Mouse (Mus musculus): Measurements from ENCODE around the gene Klhl42. TPM values are rescaled to one million over a fixed set of nuclear protein-coding genes. Genes with fewer than 3 reads are reported as not detected.

Klhl42 gene
- polyA plus RNA-seq, 1 experiment = 3.9 TPM

DNA sequence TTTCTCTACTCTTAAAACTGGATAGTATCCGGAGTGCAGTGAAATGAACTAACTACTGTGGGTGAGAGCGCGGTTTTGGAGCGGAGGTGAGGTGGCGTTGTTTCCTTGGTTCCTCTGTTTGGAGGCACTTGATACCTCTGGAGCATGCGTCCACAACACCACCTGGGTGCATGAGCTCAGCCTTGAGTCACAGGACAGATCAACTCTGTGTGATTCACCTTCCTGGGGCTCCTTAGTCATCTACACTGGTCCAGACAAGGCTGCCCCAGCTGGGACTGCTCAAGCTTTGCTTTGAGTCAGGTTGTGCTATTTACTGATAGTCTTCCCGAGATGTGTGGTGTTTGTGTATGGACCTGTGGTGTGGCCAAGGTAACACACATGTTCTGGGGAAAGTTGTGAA, 26.6 kb downstream of the Klhl42 start:
- Histone ChIP-seq H3K4me3 (ENCODE audit: low read depth, low read length) (no peak overlapping the region), H3K36me3 (ENCODE audit: control insufficient read depth, insufficient read depth, low read length) (no peaks in the 10 kb centered on the region), H3K4me1 (ENCODE audit: control insufficient read depth, insufficient read depth, insufficient read length, low read length) (no peaks in the 10 kb centered on the region), H3K27ac (ENCODE audit: insufficient read depth, low read depth, low read length) (no peak overlapping the region), H3K27me3 (ENCODE audit: control insufficient read depth, insufficient read depth, low read length) (no peaks in the 10 kb centered on the region)
- WGBS = 89% methylated on average over 7 of the region's 7 CpGs
- TF ChIP-seq CTCF (IDR thresholded peaks at IDR 0.05; ENCODE audit: extremely low read depth, insufficient read length, insufficient replicate concordance, low read depth, low read length) (no peak), POLR2A (IDR thresholded peaks at IDR 0.05; ENCODE audit: low read depth, low read length) (no peak)

DNA sequence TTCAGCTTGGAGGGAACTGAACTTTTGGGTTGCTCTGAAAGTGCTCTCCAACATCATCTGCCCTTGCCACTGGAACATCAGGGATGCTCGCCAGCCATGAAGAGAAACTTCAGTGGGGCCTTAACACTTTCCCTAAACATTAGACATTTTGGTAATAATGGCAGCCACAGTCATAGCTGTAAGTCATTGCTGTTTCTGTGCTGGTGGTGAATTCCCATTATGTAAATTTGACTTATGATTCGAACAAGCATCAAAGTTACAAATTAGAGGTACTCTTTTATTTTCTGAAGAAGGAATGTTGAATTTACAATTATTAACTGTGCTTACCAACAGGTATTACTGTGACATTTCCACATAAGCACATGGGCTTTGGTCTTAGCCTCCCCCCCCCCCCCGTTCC, 27.0 kb downstream of the Klhl42 start:
- no peak overlapping the region for H3K27ac ChIP-seq (ENCODE audit: insufficient read depth, low read depth, low read length)
- H3K27me3 ChIP-seq (ENCODE audit: control insufficient read depth, insufficient read depth, low read length) = no peaks in the 10 kb centered on the region
- H3K4me3 ChIP-seq (ENCODE audit: low read depth, low read length) = no peak overlapping the region
- no peaks in the 10 kb centered on the region for H3K36me3 ChIP-seq (ENCODE audit: control insufficient read depth, insufficient read depth, low read length)
- no peaks in the 10 kb centered on the region for H3K4me1 ChIP-seq (ENCODE audit: control insufficient read depth, insufficient read depth, insufficient read length, low read length)
- 81% methylated on average over 3 of the region's 3 CpGs for WGBS
- no peak for TF ChIP-seq CTCF (IDR thresholded peaks at IDR 0.05; ENCODE audit: extremely low read depth, insufficient read length, insufficient replicate concordance, low read depth, low read length)
- TF ChIP-seq POLR2A (IDR thresholded peaks at IDR 0.05; ENCODE audit: low read depth, low read length) = no peak

DNA sequence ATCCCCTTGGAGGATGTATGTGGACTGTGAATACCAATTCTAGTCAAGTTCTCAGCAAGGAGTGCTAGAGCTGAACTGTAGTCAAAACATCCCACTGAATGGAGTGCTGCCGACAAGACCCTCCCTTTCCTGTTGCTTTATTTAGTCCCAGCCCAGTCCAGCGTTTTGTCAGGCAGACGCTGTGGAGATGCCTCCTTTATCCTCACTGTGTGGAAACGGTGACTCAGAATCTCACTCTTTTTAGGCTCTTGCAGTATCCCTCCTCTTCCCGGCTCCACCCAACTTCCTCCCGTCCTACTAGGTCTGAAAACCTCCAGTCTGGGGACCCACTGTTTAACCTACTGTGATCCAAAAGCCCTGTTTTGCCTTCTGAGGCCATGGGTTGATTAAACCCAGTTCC, 30.1 kb downstream of the Klhl42 start:
- TF ChIP-seq CTCF (IDR thresholded peaks at IDR 0.05; ENCODE audit: extremely low read depth, insufficient read length, insufficient replicate concordance, low read depth, low read length) (no peak), POLR2A (IDR thresholded peaks at IDR 0.05; ENCODE audit: low read depth, low read length) (no peak)
- Histone ChIP-seq H3K36me3 (ENCODE audit: control insufficient read depth, insufficient read depth, low read length) (no peaks in the 10 kb centered on the region), H3K4me3 (ENCODE audit: low read depth, low read length) (no peak overlapping the region), H3K27me3 (ENCODE audit: control insufficient read depth, insufficient read depth, low read length) (no peaks in the 10 kb centered on the region), H3K27ac (ENCODE audit: insufficient read depth, low read depth, low read length) (no peak overlapping the region), H3K4me1 (ENCODE audit: control insufficient read depth, insufficient read depth, insufficient read length, low read length) (no peaks in the 10 kb centered on the region)
- WGBS = 46% methylated on average over 6 of the region's 6 CpGs

DNA sequence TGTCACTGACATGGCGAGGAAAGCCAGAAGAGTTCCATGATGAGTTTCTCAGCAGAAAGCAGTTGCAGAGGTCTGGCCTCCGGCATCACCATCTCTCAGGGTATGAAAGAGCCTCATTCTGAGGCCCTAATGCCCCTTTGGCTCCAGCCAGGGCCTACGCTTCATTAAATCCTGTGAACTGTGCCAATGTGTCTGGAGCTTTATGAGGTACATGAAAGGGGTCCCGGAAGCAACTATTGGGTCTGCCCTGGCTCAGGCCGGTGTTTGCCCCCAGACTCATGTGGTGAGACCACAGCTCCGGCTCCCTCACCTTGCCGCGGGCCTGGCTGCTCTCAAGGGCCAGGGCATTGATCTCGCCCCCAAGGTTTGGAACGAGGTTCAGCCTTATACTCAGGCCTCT, 36.1 kb downstream of the Klhl42 start:
- TF ChIP-seq POLR2A (IDR thresholded peaks at IDR 0.05; ENCODE audit: low read depth, low read length) (no peak), CTCF (IDR thresholded peaks at IDR 0.05; ENCODE audit: extremely low read depth, insufficient read length, insufficient replicate concordance, low read depth, low read length) (no peak)
- no peak overlapping the region for H3K4me3 ChIP-seq (ENCODE audit: low read depth, low read length)
- H3K4me1 ChIP-seq (ENCODE audit: control insufficient read depth, insufficient read depth, insufficient read length, low read length) = no peaks in the 10 kb centered on the region
- no peaks in the 10 kb centered on the region for H3K27me3 ChIP-seq (ENCODE audit: control insufficient read depth, insufficient read depth, low read length)
- 92% methylated on average over 10 of the region's 10 CpGs for WGBS
- H3K27ac ChIP-seq (ENCODE audit: insufficient read depth, low read depth, low read length) = no peak overlapping the region
- no peaks in the 10 kb centered on the region for H3K36me3 ChIP-seq (ENCODE audit: control insufficient read depth, insufficient read depth, low read length)

DNA sequence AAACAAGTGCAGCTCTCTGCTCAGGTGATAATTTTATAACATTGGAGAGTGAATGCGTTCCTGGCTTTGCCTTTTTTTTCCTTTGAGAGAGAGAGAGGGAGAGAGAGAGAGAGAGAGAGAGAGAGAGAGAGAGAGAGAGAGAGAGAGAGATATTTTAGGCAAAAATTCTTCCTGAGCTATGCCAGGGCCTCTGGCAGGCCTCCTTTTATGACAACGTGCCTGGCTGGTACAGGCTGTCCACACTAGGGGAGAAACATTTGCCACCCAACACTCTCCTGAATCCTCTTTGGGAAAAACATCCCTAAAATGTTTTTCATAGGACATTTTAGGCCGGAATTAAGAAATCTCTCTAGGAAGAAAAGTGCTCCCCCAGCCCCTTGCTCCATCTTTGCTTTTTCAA, 47.1 kb downstream of the Klhl42 start:
- no peak overlapping the region for H3K4me3 ChIP-seq (ENCODE audit: low read depth, low read length)
- no peaks in the 10 kb centered on the region for H3K36me3 ChIP-seq (ENCODE audit: control insufficient read depth, insufficient read depth, low read length)
- no peak for TF ChIP-seq CTCF (IDR thresholded peaks at IDR 0.05; ENCODE audit: extremely low read depth, insufficient read length, insufficient replicate concordance, low read depth, low read length)
- no peak for TF ChIP-seq POLR2A (IDR thresholded peaks at IDR 0.05; ENCODE audit: low read depth, low read length)
- no peaks in the 10 kb centered on the region for H3K27me3 ChIP-seq (ENCODE audit: control insufficient read depth, insufficient read depth, low read length)
- H3K4me1 ChIP-seq (ENCODE audit: control insufficient read depth, insufficient read depth, insufficient read length, low read length) = no peaks in the 10 kb centered on the region
- WGBS = 80% methylated on average over 3 of the region's 3 CpGs
- no peak overlapping the region for H3K27ac ChIP-seq (ENCODE audit: insufficient read depth, low read depth, low read length)

DNA sequence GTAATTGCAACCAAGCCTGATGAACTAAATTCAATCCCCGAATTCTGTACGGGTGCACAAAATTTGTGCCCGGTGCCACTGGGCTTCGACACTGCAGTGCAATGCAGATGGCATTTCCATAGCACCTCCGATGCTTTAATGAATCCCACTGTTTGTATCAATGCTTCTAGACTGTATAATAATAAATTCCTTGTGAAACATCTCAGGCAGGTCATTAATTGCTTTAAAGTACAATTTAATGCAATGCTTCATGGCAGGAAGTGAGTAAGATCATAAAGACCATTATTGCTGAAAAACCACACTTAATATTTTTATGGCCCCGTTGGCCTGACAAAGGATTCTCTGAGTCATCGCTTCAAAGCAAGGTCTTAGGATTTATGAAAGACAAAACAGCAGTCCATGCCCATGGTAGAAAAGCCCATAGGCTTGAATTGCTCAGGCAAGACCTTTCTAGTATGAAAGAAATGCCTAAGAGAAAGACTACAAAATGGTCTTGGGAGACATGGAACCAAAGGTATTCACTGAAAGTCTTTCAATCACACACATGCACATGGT, 49.5 kb downstream of the Klhl42 start:
- Histone ChIP-seq H3K36me3 (ENCODE audit: control insufficient read depth, insufficient read depth, low read length) (no peaks in the 10 kb centered on the region), H3K27me3 (ENCODE audit: control insufficient read depth, insufficient read depth, low read length) (no peaks in the 10 kb centered on the region), H3K4me1 (ENCODE audit: control insufficient read depth, insufficient read depth, insufficient read length, low read length) (no peaks in the 10 kb centered on the region), H3K27ac (ENCODE audit: insufficient read depth, low read depth, low read length) (no peak overlapping the region), H3K4me3 (ENCODE audit: low read depth, low read length) (no peak overlapping the region)
- WGBS = 41% methylated on average over 7 of the region's 7 CpGs
- TF ChIP-seq POLR2A (IDR thresholded peaks at IDR 0.05; ENCODE audit: low read depth, low read length) (no peak), CTCF (IDR thresholded peaks at IDR 0.05; ENCODE audit: extremely low read depth, insufficient read length, insufficient replicate concordance, low read depth, low read length) (no peak)

DNA sequence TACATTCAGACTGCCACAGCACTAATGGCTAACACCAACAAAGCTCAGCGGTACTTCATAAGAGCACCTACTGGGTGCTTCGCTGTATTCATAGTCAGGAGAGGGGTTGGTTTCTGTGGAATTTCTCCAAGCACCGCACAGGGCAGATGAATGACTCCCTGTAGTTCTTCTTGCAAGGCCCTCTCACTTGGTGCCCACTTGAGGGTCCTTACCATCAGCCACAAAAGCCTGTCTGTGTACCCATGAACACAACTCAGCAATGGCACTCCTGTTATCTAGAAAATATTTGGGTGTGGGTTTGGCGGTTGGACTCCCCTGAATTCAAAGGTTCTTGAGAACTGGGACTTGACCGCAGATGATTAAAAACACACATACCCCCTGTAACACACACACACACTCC, 53.5 kb downstream of the Klhl42 start:
- TF ChIP-seq CTCF (IDR thresholded peaks at IDR 0.05; ENCODE audit: extremely low read depth, insufficient read length, insufficient replicate concordance, low read depth, low read length) (no peak), POLR2A (IDR thresholded peaks at IDR 0.05; ENCODE audit: low read depth, low read length) (no peak)
- H3K27ac ChIP-seq (ENCODE audit: insufficient read depth, low read depth, low read length) = no peak overlapping the region
- H3K27me3 ChIP-seq (ENCODE audit: control insufficient read depth, insufficient read depth, low read length) = no peaks in the 10 kb centered on the region
- no peaks in the 10 kb centered on the region for H3K4me1 ChIP-seq (ENCODE audit: control insufficient read depth, insufficient read depth, insufficient read length, low read length)
- H3K36me3 ChIP-seq (ENCODE audit: control insufficient read depth, insufficient read depth, low read length) = no peaks in the 10 kb centered on the region
- 87% methylated on average over 5 of the region's 5 CpGs for WGBS
- H3K4me3 ChIP-seq (ENCODE audit: low read depth, low read length) = no peak overlapping the region
